Mouse (Mus musculus) cortical plate, adult 2 months (tissue): Measurements from ENCODE around the gene Ms4a4c. TPM values are rescaled to one million over a fixed set of nuclear protein-coding genes. Genes with fewer than 3 reads are reported as not detected.
"Not testable (repeated sequence)": the region's sequence is repeated elsewhere in the genome, so short reads cannot be mapped to it uniquely, and the experiment has no call there.

Experiments
- H3K27ac ChIP-seq: fragments of 200-500 bp; 2 replicates; pipeline ENCODE4 v1.5.1; 2012; ENCODE audit warnings: low read length, control low read depth, inconsistent platforms; ENCODE audit not compliant: insufficient read depth
- H3K4me1 ChIP-seq: fragments of 200-500 bp; 2 replicates; pipeline ENCODE4 v1.6.1; 2011; ENCODE audit warnings: low read length; ENCODE audit not compliant: control insufficient read depth, insufficient read depth
- H3K4me3 ChIP-seq: fragments of 200-500 bp; 2 replicates; pipeline ENCODE4 v1.5.1; 2011; ENCODE audit warnings: mild to moderate bottlenecking, low read length, control low read depth; ENCODE audit not compliant: insufficient read depth
- CTCF ChIP-seq: fragments of 200-500 bp; IDR thresholded peaks from 2 replicates; pipeline ENCODE4 v1.5.1; 2011; ENCODE audit warnings: mild to moderate bottlenecking, control low read depth, low read length; ENCODE audit not compliant: insufficient read depth; ENCODE audit errors: extremely low read depth
- POLR2A ChIP-seq: fragments of 200-500 bp; IDR thresholded peaks from 2 replicates; pipeline ENCODE4 v1.6.1; 2011; ENCODE audit warnings: mild to moderate bottlenecking, low read length, control low read depth; ENCODE audit not compliant: insufficient read depth; ENCODE audit errors: extremely low read depth
- polyA plus RNA-seq: library from polyadenylated mRNA; depleted of rRNA; stranded (reverse); fragments of >200 nt; gene quantifications from 2 replicates; pipeline ENCODE4 v1.2.3, GENCODE M21; 2012; rRNA removed

The Ms4a4c gene
- polyA plus RNA-seq, 1 experiment = 0.17 TPM

DNA sequence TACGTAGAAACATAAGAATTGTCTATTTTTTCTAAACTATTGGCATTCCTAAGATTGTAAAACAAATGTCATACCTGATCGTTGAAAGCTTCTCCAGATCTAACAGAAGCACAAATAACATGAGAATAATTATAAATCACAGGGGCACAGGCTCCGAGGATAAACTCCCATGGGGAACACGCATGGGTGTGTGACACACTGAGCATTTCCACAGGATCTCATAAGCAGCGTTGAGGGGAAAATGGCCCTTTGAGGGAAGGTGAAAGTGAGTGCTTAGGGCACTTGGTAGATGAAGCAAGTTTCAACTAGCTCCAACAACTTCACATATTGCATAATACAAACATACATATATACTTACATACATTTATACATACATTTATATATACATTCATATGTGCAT lies 39.4 kb downstream of the Ms4a4c start:
- no peak for TF ChIP-seq POLR2A
- no peak for TF ChIP-seq CTCF
- no peak overlapping the region for H3K27ac ChIP-seq

DNA sequence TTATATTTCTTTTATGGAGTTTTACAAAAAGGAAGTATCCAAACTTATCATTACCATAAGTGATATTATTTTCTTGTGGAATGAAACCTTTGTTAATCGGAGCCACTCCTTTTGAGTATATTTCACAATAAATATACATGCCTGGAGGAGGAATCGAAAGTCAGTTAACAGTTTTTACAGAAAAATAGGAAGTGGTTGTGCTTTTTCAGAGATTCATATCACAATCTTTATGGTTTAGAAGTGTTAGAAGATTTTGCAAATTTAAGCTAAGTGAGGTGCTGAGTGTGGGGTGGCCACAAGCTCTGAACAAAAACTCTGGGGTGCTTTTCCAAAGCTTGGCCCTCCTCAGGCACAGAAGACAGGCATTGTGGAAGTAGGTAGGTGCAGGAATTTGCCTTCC lies 42.7 kb downstream of the Ms4a4c start:
- TF ChIP-seq POLR2A (no peak), CTCF (no peak)
- Histone ChIP-seq H3K4me1 (no peaks in the 10 kb centered on the region), H3K27ac (no peak overlapping the region)

More for the DNA sequence above, 39.4 kb downstream of the Ms4a4c start:
- no peaks in the 10 kb centered on the region for H3K4me1 ChIP-seq
- H3K4me3 ChIP-seq = no peak overlapping the region

DNA sequence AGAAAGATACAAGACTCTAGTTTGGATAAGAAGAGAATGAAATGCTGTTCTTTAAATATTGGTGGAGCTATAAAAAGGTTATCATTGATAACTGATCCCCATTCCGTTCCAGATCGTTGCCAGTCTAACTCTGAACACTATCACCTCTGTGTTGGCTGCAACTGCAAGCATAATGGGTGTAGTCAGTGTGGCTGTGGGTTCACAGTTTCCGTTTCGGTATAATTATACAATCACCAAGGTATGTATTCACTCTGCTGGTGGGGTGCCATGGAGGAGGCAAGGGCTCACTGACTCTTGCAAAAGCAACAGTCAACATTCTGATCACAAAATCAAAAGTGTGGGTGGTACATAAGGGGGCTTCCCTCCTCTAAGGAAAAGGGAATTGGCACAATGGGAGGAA lies 54.5 kb downstream of the Ms4a4c start:
- not testable (repeated sequence) for H3K27ac ChIP-seq, H3K4me1 ChIP-seq, H3K4me3 ChIP-seq

More for the DNA sequence above, 42.7 kb downstream of the Ms4a4c start:
- H3K4me3 ChIP-seq = no peak overlapping the region

DNA sequence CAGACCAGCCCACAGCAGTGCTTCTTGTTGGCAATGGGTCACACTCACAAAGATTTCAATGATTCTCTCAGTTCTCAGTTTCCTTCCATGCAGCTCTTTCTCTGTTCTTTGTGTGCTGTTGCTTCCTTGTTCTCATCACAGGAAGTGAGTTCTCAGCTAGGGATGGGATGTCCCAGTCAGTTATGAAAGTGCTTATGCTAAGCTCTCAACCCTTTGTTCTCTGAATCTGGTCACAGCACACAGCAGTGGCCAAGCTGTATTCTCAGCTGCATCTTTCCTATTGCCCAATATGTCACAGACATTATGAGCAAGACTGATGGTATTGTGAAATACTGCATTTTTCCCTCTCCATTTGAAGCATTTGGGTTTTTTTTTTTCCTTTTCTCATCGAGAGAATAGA lies 60.2 kb downstream of the Ms4a4c start:
- H3K27ac ChIP-seq, H3K4me3 ChIP-seq, H3K4me1 ChIP-seq: not testable (repeated sequence)

DNA sequence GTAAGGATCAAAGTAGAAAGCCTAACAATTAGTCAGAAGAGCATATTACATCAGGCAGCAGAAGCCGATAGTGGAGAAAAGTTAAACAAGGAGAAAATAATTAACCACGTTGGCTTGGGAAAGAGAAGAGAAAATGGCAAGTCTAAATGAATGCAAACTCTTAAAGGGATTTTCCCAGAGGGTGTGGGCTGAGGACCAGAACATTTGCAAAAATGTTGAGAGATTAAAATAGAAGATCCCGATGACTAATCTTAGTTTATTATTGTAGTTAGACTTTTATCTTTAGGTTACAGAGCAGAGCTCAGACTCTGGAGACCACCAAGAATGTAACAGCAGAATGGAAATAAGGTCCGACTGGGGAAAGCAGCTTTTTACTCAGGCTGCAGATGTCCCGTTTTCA lies 61.9 kb downstream of the Ms4a4c start:
- no peak overlapping the region for H3K4me3 ChIP-seq
- H3K4me1 ChIP-seq = no peaks in the 10 kb centered on the region; the same call in 1 of the 2 replicates
- TF ChIP-seq CTCF (no peak), POLR2A (no peak)
- no peak overlapping the region for H3K27ac ChIP-seq

DNA sequence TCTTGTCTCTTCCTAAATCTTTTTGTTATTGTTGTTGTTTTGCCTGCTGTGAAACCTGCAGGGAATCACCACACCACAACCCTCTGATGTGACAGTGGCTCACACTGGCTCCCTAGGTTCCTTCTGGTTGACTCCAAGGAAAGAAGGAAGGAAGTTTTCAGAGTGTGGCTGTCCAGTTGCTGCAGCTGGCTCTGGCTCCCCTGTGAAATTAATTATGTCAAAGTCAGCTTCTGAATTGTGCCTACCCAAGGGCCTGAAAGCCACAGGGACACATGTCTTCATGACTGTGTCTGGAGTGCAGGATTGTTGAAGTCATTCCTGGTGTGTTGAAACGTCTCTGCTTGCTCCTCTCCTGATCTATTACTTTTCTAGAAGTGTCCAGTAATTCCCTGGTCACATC lies 63.8 kb downstream of the Ms4a4c start:
- not testable (repeated sequence) for H3K4me3 ChIP-seq, H3K4me1 ChIP-seq, H3K27ac ChIP-seq

DNA sequence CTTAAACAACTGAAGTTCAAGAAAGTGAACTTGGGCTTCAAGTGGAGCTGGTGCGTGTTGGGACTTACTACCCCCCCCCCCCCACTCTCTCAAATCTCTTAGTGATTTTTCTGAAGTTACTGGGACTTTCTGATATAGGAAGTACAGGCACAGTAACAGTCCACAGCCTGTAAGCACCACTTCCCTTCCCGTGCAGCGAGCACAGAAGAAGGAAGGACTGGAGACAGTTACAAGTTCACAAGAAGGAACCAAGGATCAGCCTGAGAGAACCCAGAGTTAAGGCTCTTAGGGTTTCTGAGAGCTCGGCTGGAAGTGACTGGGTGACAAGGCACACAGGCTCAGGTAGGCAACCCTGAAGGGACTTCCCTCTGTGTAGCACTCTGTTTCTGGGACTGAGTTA lies 64.6 kb downstream of the Ms4a4c start, which contains the start of gene Ms4a6c:
TSS of gene Ms4a6c (plus strand) at position 152 of the 400 bp plus-strand sequence.
- H3K4me3 ChIP-seq, H3K4me1 ChIP-seq: not testable (repeated sequence)

More for the DNA sequence above, 64.6 kb downstream of the Ms4a4c start, which contains the start of gene Ms4a6c:
- H3K27ac ChIP-seq = not testable (repeated sequence)

Other genes starting within 250 kb of the Ms4a4c start
- gene 1700025F22Rik, start 239.4 kb upstream of the Ms4a4c start, polyA plus RNA-seq = not detected in 2 replicates
- gene Ms4a13, start 208.0 kb upstream of the Ms4a4c start, polyA plus RNA-seq = not detected in 2 replicates
- gene Ms4a12, start 172.3 kb upstream of the Ms4a4c start, polyA plus RNA-seq = not detected in 2 replicates
- gene Ms4a1, start 138.5 kb upstream of the Ms4a4c start, polyA plus RNA-seq = 0.04 and 0.10 TPM in 2 replicates
- gene Ms4a5, start 120.9 kb upstream of the Ms4a4c start, polyA plus RNA-seq = not detected in 2 replicates
- gene Ms4a14, start 90.3 kb upstream of the Ms4a4c start, polyA plus RNA-seq = 0.08 and 0.15 TPM in 2 replicates
- 0.66 and 1.0 TPM in 2 replicates for gene Ms4a7, start 68.6 kb upstream of the Ms4a4c start, polyA plus RNA-seq
- 0.17 and 0.21 TPM in 2 replicates for gene Ms4a4a, start 29.2 kb upstream of the Ms4a4c start, polyA plus RNA-seq
- gene Ms4a4b, start 38.8 kb downstream of the Ms4a4c start, polyA plus RNA-seq = 0.44 and 0.78 TPM in 2 replicates
- 0.86 and 1.3 TPM in 2 replicates for gene Ms4a6c, start 64.6 kb downstream of the Ms4a4c start, polyA plus RNA-seq
- 0.31 and 0.62 TPM in 2 replicates for gene Gm8369, start 81.2 kb downstream of the Ms4a4c start, polyA plus RNA-seq
- gene Ms4a6b, start 111.7 kb downstream of the Ms4a4c start, polyA plus RNA-seq = 2.0 and 2.2 TPM in 2 replicates
- not detected in 2 replicates for gene Ms4a4d, start 132.0 kb downstream of the Ms4a4c start, polyA plus RNA-seq
- 1.5 and 1.8 TPM in 2 replicates for gene Ms4a6d, start 200.1 kb downstream of the Ms4a4c start, polyA plus RNA-seq
- gene Ms4a2, start 218.9 kb downstream of the Ms4a4c start, polyA plus RNA-seq = 0.06 TPM in 1 of 2 replicates, not detected in the other
- gene Ms4a3, start 236.1 kb downstream of the Ms4a4c start, polyA plus RNA-seq = not detected in 2 replicates